Mouse (Mus musculus) C3H10T1/2 (cell line): ENCODE data around the gene Tmem41a. TPM values are rescaled to one million over a fixed set of nuclear protein-coding genes. Genes with fewer than 3 reads are reported as not detected.

Experiments used
- polyA plus RNA-seq, 2 experiments: library from polyadenylated mRNA; unstranded; fragments of >200 nt; fragmentation: generic; extraction: Trizol; gene quantifications; one replicate each; pipeline ENCODE4 v1.2.1; 2012; ENCODE audit warnings: missing spikeins in 2 of 2

Tmem41a gene
- polyA plus RNA-seq = 10 to 100 TPM; 11.5 to 17.5 TPM

GRCm38 (mm10) chr16:21946761-21947715, at the start of gene Tmem41a:
Gene Tmem41a (minus strand): TSS chr16:21947552.

GRCm38 (mm10) chr16:21995304-21995703, 48.0 kb upstream of the Tmem41a start, which contains the start of gene Liph:
Gene Liph (minus strand): TSS chr16:21995663.

Other genes starting within 250 kb of the Tmem41a start
- under 1 TPM in 1 of 2 experiments, not detected in 1; 0.05 TPM for gene Ehhadh, start 159.7 kb downstream of the Tmem41a start, polyA plus RNA-seq
- gene Map3k13, start 153.2 kb downstream of the Tmem41a start, polyA plus RNA-seq = under 1 TPM; 0.02 to 0.32 TPM
- gene Liph, start 48.1 kb upstream of the Tmem41a start, polyA plus RNA-seq = under 1 TPM; 0.05 to 0.08 TPM
- 10 to 100 TPM in 1 of 2 experiments, 1 to 10 TPM in 1; 1.3 to 10.7 TPM for gene Senp2, start 61.9 kb upstream of the Tmem41a start, polyA plus RNA-seq
- gene Igf2bp2, start 215.7 kb upstream of the Tmem41a start, polyA plus RNA-seq = 10 to 100 TPM in 1 of 2 experiments, 1 to 10 TPM in 1; 3.1 to 18.1 TPM